Mouse (Mus musculus) embryo, embryonic 11.5 days (tissue): ENCODE data around the gene Map1a.

Experiments
- DNase-seq: peaks from one replicate; pipeline ENCODE4 v3.0.0-alpha.2; 2012; ENCODE audit warnings: low read depth, low spot score

Map1a gene

GRCm38 (mm10) chr2:121288901-121289729 is at the start of gene Map1a:
TSS of gene Map1a (plus strand) at chr2:121289600.
- DNase-seq = peak; percentile 95

GRCm38 (mm10) chr2:121244099-121244498 is 45.3 kb upstream of the Map1a start:
- DNase-seq = no peak

- DNase-seq = no peak
Measured at GRCm38 (mm10) chr2:121249758-121250157, 39.6 kb upstream of the Map1a start.

- DNase-seq = no peak
Measured at GRCm38 (mm10) chr2:121268446-121268845, 21.0 kb upstream of the Map1a start.

- peak; percentile 54 for DNase-seq
Measured at GRCm38 (mm10) chr2:121270521-121271235, 18.7 kb upstream of the Map1a start.

- peak; percentile 91 for DNase-seq
Measured at GRCm38 (mm10) chr2:121271236-121271927, 18.0 kb upstream of the Map1a start, which contains the start of gene Trp53bp1. TSS of gene Trp53bp1 (minus strand) at chr2:121271407.

- DNase-seq = no peak
Measured at GRCm38 (mm10) chr2:121271928-121272516, 17.4 kb upstream of the Map1a start.

GRCm38 (mm10) chr2:121287850-121288249 is 1.6 kb upstream of the Map1a start:
- no peak for DNase-seq

GRCm38 (mm10) chr2:121289730-121290540 is 535 bp downstream of the Map1a start:
- DNase-seq = no peak

GRCm38 (mm10) chr2:121292316-121293013 is 3.1 kb downstream of the Map1a start:
- no peak for DNase-seq

- no peak for DNase-seq
Measured at GRCm38 (mm10) chr2:121294182-121294581, 4.8 kb downstream of the Map1a start.

GRCm38 (mm10) chr2:121294753-121295607 is 5.6 kb downstream of the Map1a start:
- DNase-seq = no peak

GRCm38 (mm10) chr2:121295608-121296571 is 6.5 kb downstream of the Map1a start:
- no peak for DNase-seq

GRCm38 (mm10) chr2:121296754-121297231 is 7.4 kb downstream of the Map1a start:
- DNase-seq = no peak

- no peak for DNase-seq
Measured at GRCm38 (mm10) chr2:121297701-121298100, 8.3 kb downstream of the Map1a start.

GRCm38 (mm10) chr2:121298131-121298530 is 8.7 kb downstream of the Map1a start:
- no peak for DNase-seq

- DNase-seq = no peak
Measured at GRCm38 (mm10) chr2:121299471-121299870, 10.1 kb downstream of the Map1a start.

- DNase-seq = no peak
Measured at GRCm38 (mm10) chr2:121300036-121300435, 10.6 kb downstream of the Map1a start.
